Mouse (Mus musculus) thymus, postnatal 0 days (tissue): Measurements from ENCODE around the gene Sdhb. TPM values are rescaled to one million over a fixed set of nuclear protein-coding genes. Genes with fewer than 3 reads are reported as not detected.

Experiments used
- DNase-seq: peaks from one replicate; pipeline ENCODE4 v3.0.0-alpha.2; 2015; ENCODE audit warnings: low spot score
- polyA plus RNA-seq: library from polyadenylated mRNA; unstranded; fragments of >200 nt; fragmentation: Nextera tagmentation; extraction: Ambion mirVana; gene quantifications from 2 replicates; pipeline ENCODE4 v1.2.1, GENCODE M21; 2015

The Sdhb gene
- polyA plus RNA-seq, 1 experiment from 2014 or later: 434 TPM

- DNase-seq: no peak
Observed at GRCm38 (mm10) chr4:141011556-141012328, 50.7 kb downstream of the Sdhb start.

GRCm38 (mm10) chr4:141012558-141012957 is 51.6 kb downstream of the Sdhb start:
- no peak for DNase-seq

GRCm38 (mm10) chr4:141014114-141014513 is 53.1 kb downstream of the Sdhb start:
- DNase-seq: no peak

- DNase-seq: no peak
Observed at GRCm38 (mm10) chr4:141014856-141015255, 53.9 kb downstream of the Sdhb start.

- no peak for DNase-seq
Observed at GRCm38 (mm10) chr4:141015356-141015755, 54.4 kb downstream of the Sdhb start.

- DNase-seq: no peak
Observed at GRCm38 (mm10) chr4:141016311-141016710, 55.3 kb downstream of the Sdhb start.

- no peak for DNase-seq
Observed at GRCm38 (mm10) chr4:141017657-141018436, 56.8 kb downstream of the Sdhb start.

- no peak for DNase-seq
Observed at GRCm38 (mm10) chr4:141020220-141020619, 59.2 kb downstream of the Sdhb start.

GRCm38 (mm10) chr4:141020811-141021613 is 60.0 kb downstream of the Sdhb start:
- no peak for DNase-seq

GRCm38 (mm10) chr4:141021614-141021929 is 60.6 kb downstream of the Sdhb start:
- no peak for DNase-seq

GRCm38 (mm10) chr4:141024052-141024451 is 63.0 kb downstream of the Sdhb start:
- DNase-seq: no peak

GRCm38 (mm10) chr4:141024992-141025391 is 64.0 kb downstream of the Sdhb start:
- DNase-seq: no peak

Other genes starting within 250 kb of the Sdhb start
- 0.46 and 0.77 TPM in 2 replicates for gene Padi6, start 218.6 kb upstream of the Sdhb start, polyA plus RNA-seq
- 12.4 and 13.0 TPM in 2 replicates for gene Padi4, start 187.0 kb upstream of the Sdhb start, polyA plus RNA-seq
- gene Padi3, start 150.6 kb upstream of the Sdhb start, polyA plus RNA-seq: 1.2 and 1.5 TPM in 2 replicates
- 0.41 and 0.64 TPM in 2 replicates for gene Padi1, start 115.4 kb upstream of the Sdhb start, polyA plus RNA-seq
- 13.6 and 14.8 TPM in 2 replicates for gene Padi2, start 54.9 kb upstream of the Sdhb start, polyA plus RNA-seq
- gene Atp13a2, start 25.7 kb downstream of the Sdhb start, polyA plus RNA-seq: 39.0 and 41.8 TPM in 2 replicates
- 24.4 and 32.8 TPM in 2 replicates for gene Mfap2, start 49.2 kb downstream of the Sdhb start, polyA plus RNA-seq
- 1.9 and 2.1 TPM in 2 replicates for gene Crocc, start 99.3 kb downstream of the Sdhb start, polyA plus RNA-seq
- 93.7 and 103 TPM in 2 replicates for gene Necap2, start 117.2 kb downstream of the Sdhb start, polyA plus RNA-seq
- gene Spata21, start 127.1 kb downstream of the Sdhb start, polyA plus RNA-seq: 0.15 and 0.17 TPM in 2 replicates
- 32.6 and 35.4 TPM in 2 replicates for gene Szrd1, start 178.6 kb downstream of the Sdhb start, polyA plus RNA-seq
- 19.7 and 22.2 TPM in 2 replicates for gene Fbxo42, start 186.7 kb downstream of the Sdhb start, polyA plus RNA-seq